Mouse (Mus musculus) kidney, postnatal 10 days (tissue): ENCODE data around the gene Ptms.

Source experiments
- DNase-seq: peaks from one replicate; pipeline ENCODE4 v3.0.0; 2021; ENCODE audit warnings: mixed read lengths

Ptms gene

DNA sequence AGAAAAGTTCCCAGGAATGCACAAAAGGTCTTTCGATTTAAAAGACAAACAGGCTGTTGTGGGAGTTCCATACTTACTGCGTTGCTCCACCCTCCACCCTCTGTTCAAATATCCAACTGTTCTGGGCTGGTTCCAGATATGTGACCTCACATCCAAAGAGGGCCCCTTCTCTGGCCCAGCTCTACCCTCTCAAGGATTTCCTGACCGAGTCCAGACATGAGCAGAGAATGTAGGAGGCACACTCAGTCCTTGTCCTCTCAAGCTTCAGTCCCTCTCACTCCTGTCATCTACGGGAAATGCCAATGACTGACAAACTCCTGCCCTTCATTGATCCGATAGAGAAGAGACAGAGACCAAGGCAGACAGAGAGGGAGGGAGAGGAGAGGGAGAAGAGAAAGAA lies 6.0 kb upstream of the Ptms start:
- DNase-seq = peak; percentile 67

- peak; percentile 52 for DNase-seq
These were observed 5.4 kb upstream of the Ptms start for GRCm38 (mm10) chr6:124925173-124925793.

GRCm38 (mm10) chr6:124921539-124921938 lies 1.6 kb upstream of the Ptms start:
- peak; percentile 34 for DNase-seq

DNA sequence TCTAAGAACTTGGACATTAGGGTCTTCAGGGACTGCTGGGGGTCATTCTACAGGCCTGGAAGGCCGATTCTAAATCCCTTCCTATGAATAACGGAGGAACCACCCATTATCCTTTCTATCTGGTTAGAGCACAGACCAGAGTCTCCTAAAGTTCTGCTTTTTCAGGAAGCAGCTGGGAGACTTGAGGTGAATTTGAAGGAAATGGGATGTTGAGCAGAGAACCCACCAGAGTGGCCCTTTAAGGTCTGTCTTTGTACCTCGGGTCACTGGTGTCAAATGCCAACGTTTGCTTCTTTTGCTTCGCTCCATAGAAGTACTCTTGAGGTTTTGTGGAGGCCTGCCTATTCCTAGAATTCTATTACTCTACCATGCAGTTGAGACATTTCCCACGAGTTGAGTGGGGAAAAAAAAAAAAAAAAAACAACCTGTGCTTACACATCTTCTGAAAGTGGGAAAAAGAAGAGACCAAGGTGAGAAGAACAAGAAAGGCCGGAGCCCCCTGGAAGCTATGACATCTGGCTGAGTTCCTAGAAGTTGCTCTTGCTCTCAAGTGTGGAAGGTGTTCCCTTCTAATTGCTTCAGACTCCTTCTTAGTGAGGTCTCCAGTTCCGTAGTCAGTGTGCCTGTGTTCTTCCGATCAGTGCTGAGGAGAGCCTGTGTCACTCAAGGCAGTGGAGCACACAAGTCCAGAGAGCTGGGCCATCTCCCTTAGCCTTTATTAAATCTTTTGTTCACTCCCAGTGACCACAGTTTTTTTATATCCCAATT lies 599 bp upstream of the Ptms start:
- DNase-seq = peak; percentile 14

GRCm38 (mm10) chr6:124918890-124919627 lies 844 bp downstream of the Ptms start:
- peak; percentile 28 for DNase-seq

DNA sequence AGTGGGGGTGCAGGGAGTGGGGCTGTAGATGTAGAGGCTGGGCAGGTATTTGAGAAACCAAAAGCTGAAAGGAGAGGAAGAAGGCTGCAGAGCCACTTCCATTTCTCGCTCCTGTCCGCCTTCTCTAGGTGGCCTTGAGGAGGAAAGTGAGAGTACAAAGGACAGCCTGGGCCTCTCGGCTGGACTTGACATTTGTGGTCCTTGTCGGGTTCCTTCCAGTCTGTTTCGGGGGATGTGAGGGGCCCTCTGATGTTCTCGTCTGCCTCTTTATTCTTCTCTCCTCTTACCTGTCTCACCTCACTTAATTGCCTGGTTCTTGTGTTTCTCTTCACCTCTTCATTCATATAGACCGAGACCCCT lies 1.6 kb downstream of the Ptms start:
- no peak for DNase-seq

DNA sequence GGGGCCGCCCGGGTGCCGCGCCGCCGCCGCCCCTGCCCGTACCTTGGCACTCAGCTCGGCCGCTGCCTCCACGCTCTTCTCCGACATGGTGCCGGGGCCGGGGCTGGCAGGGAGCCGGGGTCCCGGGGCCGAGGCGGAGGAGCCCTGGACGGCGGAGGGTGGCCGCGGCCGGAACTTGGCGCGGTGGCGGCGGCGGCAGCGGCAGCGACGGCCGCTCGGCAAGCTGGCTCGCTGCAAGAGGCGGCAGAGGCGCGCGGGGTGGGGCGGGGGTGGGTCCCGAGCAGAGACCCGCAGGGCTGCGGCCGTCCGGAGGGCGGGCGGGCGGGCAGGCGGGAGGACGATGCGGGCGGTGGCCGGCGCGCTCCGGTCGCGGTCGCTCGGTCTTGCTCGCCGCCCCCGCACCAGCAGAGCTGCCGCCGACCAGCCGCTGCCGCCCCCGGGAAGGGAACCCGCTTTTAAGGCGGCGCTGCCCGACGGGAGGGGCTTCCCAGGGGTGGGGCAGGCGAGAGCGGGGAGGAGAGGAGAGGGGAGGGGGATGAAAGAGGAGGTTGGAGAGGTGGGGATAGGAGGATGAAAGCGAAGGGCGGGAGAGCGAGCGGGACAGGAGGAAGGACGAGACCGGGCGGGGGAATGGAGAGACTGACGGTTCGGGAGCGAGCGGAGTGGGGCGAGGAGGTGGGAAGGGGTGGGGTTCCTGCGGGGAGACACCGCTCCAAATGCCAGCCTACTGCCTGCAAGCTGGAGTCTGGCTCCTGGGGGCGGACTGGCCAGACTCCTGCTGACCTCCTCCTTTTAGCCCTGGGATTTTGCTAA lies 2.2 kb downstream of the Ptms start:
- DNase-seq = peak; percentile 95

DNA sequence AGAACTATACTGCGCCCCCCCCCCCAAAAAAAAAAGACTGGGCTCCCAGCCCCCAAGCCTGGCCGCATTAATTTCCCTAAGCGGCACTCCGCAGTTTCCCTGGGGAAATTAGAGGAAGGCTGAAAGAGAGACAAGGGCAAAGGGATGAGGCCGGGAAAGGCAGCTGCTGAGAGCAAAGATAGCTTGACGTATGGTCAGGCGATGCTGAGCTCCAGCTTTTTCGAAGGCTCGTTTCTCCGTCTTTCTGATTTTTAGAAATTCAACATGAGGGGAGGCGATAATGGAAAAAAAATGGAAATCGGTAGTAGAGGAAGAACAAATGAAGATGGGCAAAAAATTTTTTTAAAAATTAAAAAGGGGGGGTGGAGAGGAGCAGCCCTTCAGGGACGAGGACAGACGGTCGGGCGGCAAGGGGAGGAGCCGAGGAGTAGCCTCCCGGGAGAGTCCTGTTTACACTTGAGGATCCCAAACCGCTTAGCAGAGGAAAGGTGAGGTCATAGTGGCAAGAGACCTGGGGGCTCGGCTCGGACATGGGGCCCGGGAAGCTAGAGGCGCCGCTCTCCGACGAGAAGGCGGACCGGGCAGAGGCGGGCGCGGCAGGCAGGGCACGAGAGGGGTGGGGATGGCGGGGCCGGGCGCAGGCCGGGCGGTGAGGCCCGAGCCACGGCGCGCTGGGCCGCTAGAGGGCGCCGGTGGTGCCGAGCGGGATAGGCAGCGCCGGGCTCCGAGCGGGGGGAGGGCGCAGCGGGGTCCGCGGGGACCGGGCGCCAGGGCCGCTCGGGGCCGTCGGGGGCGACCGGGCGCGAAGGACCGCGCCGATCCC lies 3.0 kb downstream of the Ptms start:
- peak; percentile 97 for DNase-seq

DNA sequence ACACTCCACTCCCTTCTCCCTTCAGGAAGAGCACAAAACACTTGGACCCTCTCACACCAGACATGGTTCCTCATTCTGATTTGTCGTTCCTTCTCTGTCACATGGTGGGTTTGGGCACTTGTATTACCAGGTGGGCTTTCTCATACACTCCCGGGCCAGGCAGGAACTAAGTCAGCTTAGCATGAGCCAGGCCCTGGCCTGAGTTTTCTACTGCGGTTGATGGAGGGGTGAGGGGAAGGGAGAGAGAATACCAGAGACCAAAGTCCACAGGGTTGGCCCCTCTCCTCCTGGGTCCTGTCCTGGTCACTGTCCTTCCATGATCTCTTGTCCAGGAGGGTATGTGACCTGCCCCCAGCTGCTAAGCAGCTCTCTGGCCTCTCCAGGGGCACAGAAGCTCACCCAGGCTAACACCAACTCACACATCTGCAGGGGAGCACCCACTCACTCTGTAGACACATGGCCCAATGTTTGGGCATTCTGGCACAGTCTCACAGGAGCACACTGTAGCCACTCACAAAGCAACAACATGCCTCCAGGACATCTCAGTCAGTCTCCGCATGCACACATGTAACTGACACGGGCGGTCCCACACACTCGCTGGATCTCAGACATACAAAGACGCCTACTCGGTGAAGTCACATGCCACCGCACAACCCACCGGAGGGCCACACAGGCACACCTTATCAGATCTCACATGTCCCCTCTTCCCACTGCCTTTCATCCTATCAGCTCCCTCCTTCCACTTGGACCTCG lies 3.8 kb downstream of the Ptms start:
- peak; percentile 61 for DNase-seq

- peak; percentile 70 for DNase-seq
These were observed 4.6 kb downstream of the Ptms start for GRCm38 (mm10) chr6:124915160-124915941.

- no peak for DNase-seq
These were observed 5.4 kb downstream of the Ptms start for GRCm38 (mm10) chr6:124914511-124914910.

- DNase-seq = peak; percentile 34
These were observed 6.1 kb downstream of the Ptms start for GRCm38 (mm10) chr6:124913721-124914285.

DNA sequence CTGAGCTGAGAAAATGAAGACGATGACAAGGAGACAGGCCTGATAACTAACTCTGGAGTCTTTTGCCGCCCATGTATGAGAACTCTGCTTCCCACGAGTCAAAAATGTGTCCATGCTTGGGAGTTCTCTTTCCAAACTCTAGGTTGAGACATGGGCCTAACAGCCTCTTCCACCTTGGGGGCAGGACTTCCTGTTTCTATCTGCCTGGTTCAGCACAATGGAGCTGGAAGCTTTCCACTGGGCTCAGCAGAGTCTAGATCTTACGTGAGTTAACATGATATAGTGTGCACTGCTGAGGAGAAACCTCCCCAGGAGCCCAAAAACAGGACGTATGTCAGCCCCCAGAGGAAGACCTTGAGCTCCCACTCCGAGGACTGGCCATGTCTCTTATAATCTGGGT lies 6.7 kb downstream of the Ptms start:
- DNase-seq = no peak

DNA sequence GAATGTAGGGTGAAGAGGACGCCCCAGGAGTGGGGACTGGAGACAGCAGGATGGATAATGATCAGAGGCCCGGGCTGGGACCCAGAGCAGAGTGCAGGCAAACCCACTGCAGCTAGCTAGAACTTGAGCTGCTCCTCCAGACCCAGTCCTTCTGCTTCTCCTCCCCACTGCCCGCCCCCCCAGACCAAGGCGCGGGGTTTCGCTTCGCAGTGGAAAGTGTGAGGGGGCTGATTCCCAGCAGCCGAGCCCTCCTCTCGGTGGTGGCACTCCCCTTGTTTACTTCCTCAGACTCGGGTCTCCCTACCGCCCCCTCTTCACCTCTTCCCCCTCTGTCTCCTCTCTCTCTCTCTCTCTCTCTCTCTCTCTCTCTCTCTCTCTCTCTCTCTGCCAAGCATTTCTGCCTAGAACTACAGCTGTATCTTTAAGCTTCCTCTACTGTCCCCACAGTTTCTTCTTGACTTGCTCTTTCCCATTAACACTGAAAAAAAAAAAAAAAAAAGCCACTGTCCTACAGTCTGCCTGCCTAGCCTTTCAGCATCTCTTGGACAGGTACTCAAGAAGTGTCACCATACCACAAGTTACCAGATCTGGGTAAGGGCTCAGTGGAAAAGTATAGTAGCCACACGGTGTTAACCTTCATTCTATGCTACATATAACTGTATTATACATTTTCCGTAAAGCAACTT lies 8.2 kb downstream of the Ptms start, which contains the start of gene Lag3:
Gene Lag3 (minus strand): TSS at position 173 of the 686 bp plus-strand sequence.
- peak; percentile 40 for DNase-seq

DNA sequence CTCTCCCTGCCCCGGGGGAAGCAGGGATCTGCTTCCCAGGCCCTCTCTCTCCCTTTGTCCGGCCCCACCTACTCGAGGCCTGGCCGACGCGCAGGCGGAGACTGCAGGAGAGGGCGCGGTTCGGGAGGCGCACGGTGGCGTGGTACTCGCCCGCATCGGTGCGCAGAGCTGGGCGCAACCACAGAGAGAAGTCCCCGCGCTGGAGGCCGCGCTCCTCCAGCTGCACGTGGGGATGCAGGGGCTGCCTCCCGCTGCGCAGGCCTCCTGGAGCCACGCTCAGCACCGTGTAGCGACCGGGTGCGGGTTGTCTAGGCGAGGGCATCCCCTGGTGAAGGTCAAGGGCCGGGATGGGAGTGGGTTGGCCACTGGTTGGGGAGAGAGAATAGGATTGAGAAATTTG lies 9.9 kb downstream of the Ptms start:
- DNase-seq = peak; percentile 28

- no peak for DNase-seq
These were observed 12.1 kb downstream of the Ptms start for GRCm38 (mm10) chr6:124907767-124908166.

DNA sequence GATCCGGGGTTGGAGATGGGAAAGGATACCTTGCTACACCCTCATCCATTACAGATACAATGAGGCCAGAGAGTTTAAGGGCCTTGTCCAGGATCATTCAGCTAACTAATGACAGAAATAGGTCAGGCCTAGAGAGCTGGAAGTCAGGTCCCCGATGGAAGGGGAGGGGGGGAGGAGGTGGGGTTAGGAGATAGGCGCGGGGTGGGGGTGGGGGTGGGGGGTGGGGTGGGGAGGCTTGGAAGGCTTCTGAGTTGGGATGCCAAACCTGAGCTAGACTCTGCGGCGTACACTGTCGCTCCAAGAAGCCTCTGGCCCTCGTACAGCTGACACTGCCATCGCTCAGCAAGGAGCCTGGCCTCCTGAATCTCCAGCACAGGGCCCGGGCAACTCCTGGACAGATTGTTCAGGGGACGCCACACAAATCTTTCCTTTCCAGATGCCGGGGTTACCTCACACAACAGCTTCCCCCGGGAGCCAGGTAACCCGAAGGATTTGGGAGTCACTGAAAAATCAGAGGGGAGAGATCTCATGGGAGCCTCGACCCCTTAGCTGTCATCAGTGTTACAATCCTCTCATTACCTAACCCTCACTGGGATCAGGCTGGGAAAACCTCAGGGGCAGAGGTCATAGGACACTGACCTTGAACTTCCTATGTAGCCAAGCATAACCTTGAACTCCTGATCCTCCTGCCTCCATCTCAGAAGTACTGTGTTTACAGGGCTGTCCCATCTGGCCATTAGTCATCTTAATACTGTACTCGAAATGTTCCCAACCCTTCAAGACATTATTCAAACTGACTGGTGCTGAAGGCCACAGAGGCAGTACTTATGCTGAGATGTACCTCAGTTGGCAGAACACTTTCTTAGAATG lies 14.7 kb downstream of the Ptms start:
- DNase-seq = peak; percentile 27
